Mouse (Mus musculus) myocyte (in vitro differentiated cells): Measurements from ENCODE around the gene Tbp. TPM values are rescaled to one million over a fixed set of nuclear protein-coding genes. Genes with fewer than 3 reads are reported as not detected.
"Not testable (repeated sequence)": the region's sequence is repeated elsewhere in the genome, so short reads cannot be mapped to it uniquely, and the experiment has no call there.

Experiments used
- H3K27me3 ChIP-seq: one replicate; pipeline ENCODE4 v1.6.1; 2011; ENCODE audit not compliant: control insufficient read depth, insufficient read depth, insufficient read length
- H3K36me3 ChIP-seq: one replicate; pipeline ENCODE4 v1.6.1; 2011; ENCODE audit not compliant: control insufficient read depth, insufficient read depth
- H3K4me2 ChIP-seq: one replicate; pipeline ENCODE4 v1.6.1; 2011; ENCODE audit warnings: low read depth, control low read depth
- H3K4me3 ChIP-seq: one replicate; pipeline ENCODE4 v1.5.1; 2011; ENCODE audit warnings: mild to moderate bottlenecking, control low read depth, moderate library complexity
- H3K79me2 ChIP-seq: one replicate; pipeline ENCODE4 v1.6.1; 2011; ENCODE audit not compliant: control insufficient read depth, insufficient read depth
- H3ac ChIP-seq: one replicate; pipeline ENCODE4 v1.6.1; 2011; ENCODE audit not compliant: control insufficient read depth, insufficient read length
- CEBPB ChIP-seq: IDR thresholded peaks from 2 replicates; pipeline ENCODE4 v1.6.1; 2011; ENCODE audit warnings: mild to moderate bottlenecking, moderate library complexity; ENCODE audit not compliant: poor library complexity, insufficient read depth, severe bottlenecking
- E2F4 ChIP-seq: IDR thresholded peaks from one replicate; pipeline ENCODE4 v1.6.1; 2011; ENCODE audit warnings: mild to moderate bottlenecking, control low read depth, moderate library complexity; ENCODE audit not compliant: insufficient read depth
- MAX ChIP-seq: IDR thresholded peaks from one replicate; pipeline ENCODE4 v1.6.1; 2011; ENCODE audit warnings: low read depth, mild to moderate bottlenecking, control low read depth
- MYOD1 ChIP-seq, 3 experiments: IDR thresholded peaks; one replicate each; pipeline ENCODE4 v1.6.1; 2011; ENCODE audit warnings: control low read depth in 2 of 3, low read depth in 2 of 3, mild to moderate bottlenecking in 2 of 3, moderate library complexity in 1 of 3; ENCODE audit not compliant: insufficient read length in 2 of 3, control insufficient read depth in 1 of 3
- MYOG ChIP-seq, 3 experiments: IDR thresholded peaks; one replicate each; pipeline ENCODE4 v1.6.1; 2011; ENCODE audit warnings: control low read depth in 2 of 3, low read depth in 2 of 3, mild to moderate bottlenecking in 2 of 3; ENCODE audit not compliant: insufficient read length in 2 of 3, control insufficient read depth in 1 of 3, insufficient read depth in 1 of 3
- POLR2A ChIP-seq: IDR thresholded peaks from one replicate; pipeline ENCODE4 v1.6.1; 2011; ENCODE audit warnings: low read depth, mild to moderate bottlenecking, control low read depth, moderate library complexity; ENCODE audit not compliant: insufficient read length
- POLR2AphosphoS2 ChIP-seq: IDR thresholded peaks from one replicate; pipeline ENCODE4 v1.6.1; 2011; ENCODE audit warnings: low read depth, control low read depth; ENCODE audit not compliant: insufficient read length
- REST ChIP-seq: IDR thresholded peaks from one replicate; pipeline ENCODE4 v1.6.1; 2011; ENCODE audit warnings: mild to moderate bottlenecking, control low read depth, moderate library complexity; ENCODE audit not compliant: insufficient read depth, insufficient read length
- SRF ChIP-seq: IDR thresholded peaks from one replicate; pipeline ENCODE4 v1.6.1; 2011; ENCODE audit warnings: low read depth; ENCODE audit not compliant: control insufficient read depth, insufficient read length
- TCF12 ChIP-seq: IDR thresholded peaks from one replicate; pipeline ENCODE4 v1.6.1; 2011; ENCODE audit warnings: mild to moderate bottlenecking, control low read depth; ENCODE audit not compliant: poor library complexity, insufficient read depth, severe bottlenecking
- TCF3 ChIP-seq: IDR thresholded peaks from one replicate; pipeline ENCODE4 v1.6.1; 2011; ENCODE audit warnings: low read depth, control low read depth; ENCODE audit not compliant: insufficient read length
- USF1 ChIP-seq: IDR thresholded peaks from one replicate; pipeline ENCODE4 v1.6.1; 2011; ENCODE audit warnings: low read depth, mild to moderate bottlenecking, control low read depth, moderate library complexity
- polyA plus RNA-seq: library from polyadenylated mRNA; unstranded; fragments of >200 nt; fragmentation: generic; extraction: Trizol; gene quantifications from one replicate; pipeline ENCODE4 v1.2.1, GENCODE M21; 2012; ENCODE audit warnings: missing spikeins

Tbp gene
- polyA plus RNA-seq, 1 experiment: 12.2 TPM

- Histone ChIP-seq H3K4me2 (no peak overlapping the region), H3K4me3 (no peak overlapping the region), H3K36me3 (no peaks in the 10 kb centered on the region), H3K79me2 (no peaks in the 10 kb centered on the region), H3K27me3 (no peaks in the 10 kb centered on the region), H3ac (no peak overlapping the region)
- no peak for TF ChIP-seq CEBPB
- no peak for TF ChIP-seq MAX
- no peak for TF ChIP-seq POLR2A
- no peak for TF ChIP-seq SRF
- TF ChIP-seq POLR2AphosphoS2: no peak
- no peak for TF ChIP-seq REST
- TF ChIP-seq TCF3: no peak
- no peak for TF ChIP-seq MYOD1 (IDR thresholded peaks at IDR 0.05; ENCODE audit: control insufficient read depth in 1 of 3, insufficient read length in 2 of 3, low read depth in 2 of 3)
- no peak for TF ChIP-seq TCF12
Measured at GRCm38 (mm10) chr17:15535943-15536342, 36.3 kb downstream of the Tbp start.

GRCm38 (mm10) chr17:15536457-15536904, 36.8 kb downstream of the Tbp start:
- Histone ChIP-seq H3K27me3 (no peaks in the 10 kb centered on the region), H3K4me2 (no peak overlapping the region), H3K36me3 (no peaks in the 10 kb centered on the region), H3ac (no peak overlapping the region), H3K79me2 (no peaks in the 10 kb centered on the region), H3K4me3 (no peak overlapping the region)
- TF ChIP-seq MYOG (IDR thresholded peaks at IDR 0.05; ENCODE audit: control insufficient read depth in 1 of 3, insufficient read depth in 1 of 3, insufficient read length in 2 of 3, low read depth in 2 of 3) (no peak), SRF (no peak), POLR2AphosphoS2 (no peak), CEBPB (no peak), POLR2A (no peak), TCF3 (no peak), TCF12 (no peak), MYOD1 (IDR thresholded peaks at IDR 0.05; ENCODE audit: control insufficient read depth in 1 of 3, insufficient read length in 2 of 3, low read depth in 2 of 3) (no peak), USF1 (no peak), E2F4 (no peak), REST (no peak), MAX (no peak)

- no peak overlapping the region for H3ac ChIP-seq
- no peaks in the 10 kb centered on the region for H3K79me2 ChIP-seq
- no peak overlapping the region for H3K4me2 ChIP-seq
- no peak overlapping the region for H3K4me3 ChIP-seq
- H3K36me3 ChIP-seq: no peaks in the 10 kb centered on the region
- H3K27me3 ChIP-seq: no peaks in the 10 kb centered on the region
- no peak for TF ChIP-seq MAX
- TF ChIP-seq USF1: no peak
- TF ChIP-seq CEBPB: no peak
- no peak for TF ChIP-seq TCF3
- no peak for TF ChIP-seq POLR2A
- no peak for TF ChIP-seq REST
- TF ChIP-seq POLR2AphosphoS2: no peak
- TF ChIP-seq MYOD1 (IDR thresholded peaks at IDR 0.05; ENCODE audit: control insufficient read depth in 1 of 3, insufficient read length in 2 of 3, low read depth in 2 of 3): no peak
- no peak for TF ChIP-seq MYOG (IDR thresholded peaks at IDR 0.05; ENCODE audit: control insufficient read depth in 1 of 3, insufficient read depth in 1 of 3, insufficient read length in 2 of 3, low read depth in 2 of 3)
- TF ChIP-seq TCF12: no peak
- TF ChIP-seq E2F4: no peak
- TF ChIP-seq SRF: no peak
Measured at GRCm38 (mm10) chr17:15540309-15540708, 40.6 kb downstream of the Tbp start.

GRCm38 (mm10) chr17:15543868-15544267, 44.2 kb downstream of the Tbp start:
- H3ac ChIP-seq, H3K27me3 ChIP-seq, H3K4me3 ChIP-seq, H3K79me2 ChIP-seq, H3K4me2 ChIP-seq, H3K36me3 ChIP-seq: not testable (repeated sequence)

- H3K4me3 ChIP-seq: no peak overlapping the region
- H3K79me2 ChIP-seq: no peaks in the 10 kb centered on the region
- TF ChIP-seq E2F4: no peak
- no peak for TF ChIP-seq CEBPB
- no peak for TF ChIP-seq POLR2AphosphoS2
- no peak for TF ChIP-seq TCF3
- no peak for TF ChIP-seq TCF12
- no peak for TF ChIP-seq MAX
- no peak for TF ChIP-seq MYOD1 (IDR thresholded peaks at IDR 0.05; ENCODE audit: control insufficient read depth in 1 of 3, insufficient read length in 2 of 3, low read depth in 2 of 3)
- TF ChIP-seq USF1: no peak
- TF ChIP-seq REST: no peak
- no peak for TF ChIP-seq POLR2A
- no peak for TF ChIP-seq MYOG (IDR thresholded peaks at IDR 0.05; ENCODE audit: control insufficient read depth in 1 of 3, insufficient read depth in 1 of 3, insufficient read length in 2 of 3, low read depth in 2 of 3)
- no peak for TF ChIP-seq SRF
- no peaks in the 10 kb centered on the region for H3K27me3 ChIP-seq
- H3K4me2 ChIP-seq: no peak overlapping the region
- H3ac ChIP-seq: no peak overlapping the region
- no peaks in the 10 kb centered on the region for H3K36me3 ChIP-seq
Measured at GRCm38 (mm10) chr17:15546440-15546839, 46.8 kb downstream of the Tbp start.
